Mouse (Mus musculus) embryo, embryonic 10 days (tissue): Measurements from ENCODE around the gene Pde1c.

Experiments
- DNase-seq: peaks from one replicate; pipeline ENCODE4 v3.0.0-alpha.2; 2015; ENCODE audit warnings: low spot score

Gene Pde1c

DNA sequence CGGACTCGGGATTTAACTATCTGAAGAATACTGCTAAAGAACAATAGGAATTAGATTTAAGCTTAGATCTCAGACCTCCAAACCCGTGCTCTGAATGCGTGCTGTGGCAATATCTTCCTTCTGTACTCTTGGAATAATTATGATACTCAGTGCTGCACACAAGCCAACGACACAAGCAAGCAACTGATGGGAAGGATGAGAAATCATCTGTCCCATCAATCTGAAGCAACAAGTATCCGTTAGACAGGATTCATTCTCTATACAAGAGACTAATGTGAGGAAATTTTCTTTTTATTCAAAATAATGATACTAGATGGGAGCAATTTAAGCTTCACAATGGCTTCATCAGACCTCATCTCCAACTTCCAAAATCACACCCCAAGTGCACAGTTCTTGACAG lies 237.5 kb downstream of the Pde1c start:
- DNase-seq: no peak

- no peak for DNase-seq
Measured at GRCm38 (mm10) chr6:56328103-56328502, 240.8 kb downstream of the Pde1c start.

DNA sequence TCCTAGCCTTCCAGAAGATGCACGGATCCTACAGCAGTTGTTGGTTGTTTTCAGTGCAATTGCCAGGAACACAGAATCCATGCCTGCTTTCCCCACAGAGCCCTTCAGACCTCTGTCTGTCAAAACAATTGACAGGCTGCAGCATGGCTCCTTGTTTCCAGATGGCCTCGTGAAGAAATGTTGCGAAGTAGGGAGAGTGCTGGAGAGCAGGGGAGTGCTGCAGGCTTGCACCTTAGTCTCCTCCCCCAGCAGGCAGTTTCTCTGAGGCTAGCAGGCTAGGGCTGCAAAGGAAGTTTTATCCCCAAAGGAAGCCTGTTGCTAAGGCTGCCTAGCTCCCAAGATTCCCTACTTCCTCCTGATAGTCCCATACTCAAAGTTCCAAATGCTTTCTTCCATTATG lies 246.1 kb downstream of the Pde1c start:
- DNase-seq: peak; percentile 39

GRCm38 (mm10) chr6:56310318-56310717 lies 258.6 kb downstream of the Pde1c start:
- DNase-seq: no peak

DNA sequence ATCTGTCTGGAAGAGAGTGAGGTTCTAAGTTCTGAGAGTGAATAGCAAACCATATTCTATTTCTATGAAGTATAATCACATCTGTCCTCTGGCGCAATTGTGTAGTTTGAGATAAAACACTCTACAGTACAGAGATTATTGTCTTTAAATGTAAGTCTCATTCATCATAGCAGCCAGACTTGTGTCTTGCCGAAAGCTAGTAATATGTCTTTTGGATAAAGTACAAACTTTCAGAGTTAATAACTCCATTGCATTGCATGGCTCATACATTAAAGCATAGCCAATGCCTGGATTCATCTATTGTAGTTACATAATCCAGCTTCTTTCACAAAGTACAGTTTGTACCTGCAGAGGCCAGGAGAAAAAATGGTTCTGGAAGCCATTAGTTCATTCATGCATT lies 262.8 kb downstream of the Pde1c start:
- no peak for DNase-seq

DNA sequence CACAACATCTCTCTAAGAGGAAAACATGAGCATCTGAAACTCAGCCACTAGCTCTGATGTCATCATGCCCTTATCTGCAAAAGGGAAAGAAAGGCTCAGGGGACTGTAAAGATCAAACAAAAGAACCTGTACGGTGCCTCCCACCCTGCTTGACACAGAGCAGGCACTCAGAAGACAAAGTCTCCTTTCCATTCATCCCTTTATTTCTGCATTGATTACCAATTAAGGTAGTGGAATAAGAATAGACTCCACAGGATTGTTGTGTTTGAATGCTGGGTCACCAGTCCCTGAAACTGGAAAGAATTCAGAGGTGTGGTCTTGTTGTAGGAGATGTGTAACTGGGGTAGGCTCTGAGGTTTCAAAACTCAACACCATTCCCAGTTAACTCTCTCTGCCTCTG lies 276.7 kb downstream of the Pde1c start:
- no peak for DNase-seq

- DNase-seq: no peak
Measured at GRCm38 (mm10) chr6:56289307-56289706, 279.6 kb downstream of the Pde1c start.

GRCm38 (mm10) chr6:56284821-56285220 lies 284.1 kb downstream of the Pde1c start:
- no peak for DNase-seq

- DNase-seq: no peak
Measured at GRCm38 (mm10) chr6:56275461-56275860, 293.4 kb downstream of the Pde1c start.

- no peak for DNase-seq
Measured at GRCm38 (mm10) chr6:56271741-56272140, 297.2 kb downstream of the Pde1c start.

- no peak for DNase-seq
Measured at GRCm38 (mm10) chr6:56264509-56264908, 304.4 kb downstream of the Pde1c start.

GRCm38 (mm10) chr6:56260118-56260517 lies 308.8 kb downstream of the Pde1c start:
- no peak for DNase-seq

DNA sequence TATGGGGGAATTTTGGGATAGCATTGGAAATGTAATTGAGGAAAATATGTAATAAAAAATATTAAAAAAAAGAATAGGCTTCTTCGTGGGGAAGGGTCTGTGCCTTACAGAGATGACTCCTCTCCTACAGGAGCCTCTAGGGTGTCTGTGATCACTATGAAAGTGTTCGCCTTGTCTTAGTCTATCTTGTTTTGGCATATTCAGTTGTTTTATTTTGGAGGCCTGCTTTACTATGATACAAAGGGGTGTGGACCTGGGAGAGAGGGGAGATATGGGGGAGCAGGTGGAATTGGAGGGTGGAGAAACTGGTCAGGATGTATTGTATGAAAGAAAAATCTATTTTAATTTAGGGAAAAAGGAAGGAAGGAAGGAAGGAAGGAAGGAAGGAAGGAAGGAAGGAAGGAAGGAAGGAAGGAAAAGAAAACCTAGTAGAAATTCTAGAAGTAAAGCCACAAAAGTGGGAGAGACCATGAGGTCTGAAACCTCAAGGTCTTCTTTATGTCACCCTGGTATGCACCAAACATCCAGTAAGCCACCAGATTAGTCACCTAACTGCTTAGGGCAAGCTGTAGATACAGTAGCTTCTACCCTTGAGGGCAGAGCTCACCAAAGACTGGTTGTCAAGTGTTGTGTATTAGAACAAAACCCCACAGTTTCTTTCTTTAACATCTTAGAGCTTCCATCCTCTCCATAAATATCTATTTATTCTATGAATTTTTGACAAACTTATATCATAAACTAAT lies 311.2 kb downstream of the Pde1c start:
- DNase-seq: no peak

GRCm38 (mm10) chr6:56250091-56250490 lies 318.8 kb downstream of the Pde1c start:
- DNase-seq: no peak

GRCm38 (mm10) chr6:56191426-56192140 lies 377.3 kb downstream of the Pde1c start:
- DNase-seq: no peak

DNA sequence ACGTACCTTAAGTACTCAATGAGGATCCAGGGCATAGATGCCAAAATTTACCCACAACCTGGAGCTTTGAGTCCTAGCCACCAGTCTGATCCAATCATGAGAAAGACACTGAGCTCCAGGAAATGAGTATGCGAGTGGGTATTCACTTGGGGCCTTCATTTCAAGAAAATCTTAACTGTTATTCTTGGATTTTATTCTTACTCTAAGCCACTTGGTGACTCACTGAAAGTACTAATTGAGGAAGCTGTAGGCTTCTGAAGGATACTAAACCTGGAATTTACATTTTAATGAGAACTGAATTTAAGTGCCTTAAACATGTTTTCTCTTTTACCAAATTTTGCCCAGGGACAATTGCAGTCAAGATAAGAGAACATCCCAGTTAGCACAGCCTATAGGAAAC lies 392.4 kb downstream of the Pde1c start:
- no peak for DNase-seq

- DNase-seq: no peak
Measured at GRCm38 (mm10) chr6:56172172-56172571, 396.7 kb downstream of the Pde1c start.

- DNase-seq: no peak
Measured at GRCm38 (mm10) chr6:56168736-56169135, 400.2 kb downstream of the Pde1c start.

DNA sequence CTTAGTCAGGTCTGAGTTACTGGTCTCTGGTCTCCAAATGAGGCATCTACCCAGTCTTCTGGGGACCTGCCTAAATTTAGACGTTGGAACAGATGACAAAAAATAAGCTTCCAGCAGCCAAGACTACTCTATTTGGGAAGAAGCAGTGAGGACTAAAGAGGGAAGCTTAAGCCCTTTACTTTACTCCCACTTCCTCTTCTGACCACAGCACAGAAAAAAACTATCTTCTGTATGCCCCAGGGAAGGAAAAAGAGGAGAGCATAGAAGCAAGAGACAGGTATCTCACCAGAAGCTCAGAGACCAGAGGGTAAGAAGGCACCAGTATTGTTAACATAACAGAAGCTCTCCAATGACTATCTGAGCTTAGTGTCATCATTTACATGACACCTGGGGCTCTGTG lies 410.7 kb downstream of the Pde1c start:
- DNase-seq: no peak

DNA sequence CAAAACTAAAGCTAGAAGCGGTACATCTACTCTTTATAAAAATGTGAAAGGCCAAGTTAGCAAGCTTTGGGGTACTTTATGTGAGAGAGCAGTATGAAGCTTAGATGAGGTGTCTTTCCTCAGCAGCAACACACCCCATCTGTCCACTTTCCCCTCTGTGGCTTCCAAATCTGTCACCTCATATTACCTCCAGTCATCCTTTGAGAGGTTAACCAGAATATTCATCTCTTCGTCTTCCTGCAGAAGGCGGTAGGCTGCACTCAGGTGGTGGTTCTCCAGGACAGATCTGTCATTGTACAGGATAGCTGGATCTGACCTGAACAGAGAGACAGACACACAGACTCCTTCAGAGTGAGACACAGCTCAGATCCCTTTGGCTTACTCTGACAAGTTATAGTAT lies 412.1 kb downstream of the Pde1c start:
- DNase-seq: no peak

- DNase-seq: no peak
Measured at GRCm38 (mm10) chr6:56130493-56131159, 438.3 kb downstream of the Pde1c start.

DNA sequence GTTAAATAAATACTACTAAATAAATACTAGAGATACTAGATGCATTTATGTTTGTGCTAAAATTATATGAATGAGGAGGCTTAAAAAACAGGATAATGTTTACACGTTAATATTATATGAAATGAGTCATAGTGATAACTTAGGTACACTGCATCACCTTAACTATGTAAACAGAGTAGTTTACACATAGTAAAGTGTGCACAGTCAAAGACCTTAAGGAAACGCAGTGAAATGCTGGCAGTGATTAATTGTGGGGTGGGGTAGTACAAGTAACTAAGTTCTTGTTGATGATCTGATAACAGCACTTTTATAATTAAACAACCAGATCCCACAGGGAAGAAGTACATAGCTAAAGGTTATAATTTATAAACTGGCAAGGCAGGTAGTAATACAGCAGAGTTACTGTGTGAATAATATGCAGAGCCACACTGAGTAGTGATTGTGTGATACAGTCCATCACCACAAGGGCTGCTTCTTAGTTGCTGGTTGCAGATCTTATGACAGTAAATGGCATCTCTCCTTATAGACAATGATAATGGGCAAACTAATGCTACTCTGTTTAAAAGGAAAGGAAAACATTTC lies 469.3 kb downstream of the Pde1c start:
- DNase-seq: no peak

DNA sequence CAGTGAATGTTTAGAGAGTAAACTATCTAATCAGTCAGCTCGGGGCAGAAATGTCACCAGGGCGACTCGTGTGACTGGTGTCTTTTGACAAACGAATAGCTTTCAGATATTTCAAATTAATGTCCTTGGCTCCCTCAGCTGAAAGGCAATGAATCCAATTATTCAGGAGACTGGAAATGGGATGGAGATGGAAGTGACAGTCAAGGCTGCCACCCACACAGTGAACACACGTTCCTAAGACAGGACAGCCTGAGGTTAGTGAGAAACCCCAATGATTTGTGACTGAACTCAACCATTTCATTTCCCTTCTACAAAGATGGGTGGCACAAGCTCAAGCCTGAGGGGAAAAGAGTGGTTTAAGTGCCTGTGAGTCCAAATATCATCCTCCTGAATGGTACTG lies 470.5 kb downstream of the Pde1c start:
- no peak for DNase-seq
